ENCODE assay signal across 9 mouse cellular contexts in the genomic region with DNA sequence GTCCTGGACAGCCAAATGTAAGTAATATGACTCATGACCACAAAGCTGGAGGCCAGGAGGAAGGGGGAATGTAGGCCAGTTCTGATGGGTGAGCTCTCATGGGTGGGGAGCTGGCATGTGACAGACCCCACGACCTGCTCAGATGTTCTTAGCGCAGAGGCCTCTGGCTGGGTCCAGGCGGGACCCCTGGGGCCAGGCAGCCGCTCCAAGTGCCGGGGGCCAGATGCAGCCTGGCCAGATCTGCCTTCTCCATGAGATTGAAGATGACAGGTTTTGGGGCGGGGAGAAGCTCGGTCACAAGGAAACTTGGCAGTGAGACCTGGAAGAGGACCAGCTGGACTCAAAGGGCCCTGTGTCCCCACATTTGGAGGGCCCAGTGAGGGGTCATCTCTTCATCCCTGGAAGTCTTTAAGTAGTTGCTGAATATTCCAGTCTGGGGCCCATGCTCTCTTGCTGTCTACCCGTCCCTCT.
DNase-seq lines count a peak whose midpoint lies in the region; ATAC-seq and TF ChIP-seq lines count a peak whose summit lies in the region.
"Had no signal": no experiment of that assay in that cellular context is flagged by ENCODE, and none has a peak within 500 bp of the region (broad histone marks: within the 10 kb centered on the region; RNA-seq: fewer than 3 reads in every experiment).

No protein-coding gene starts in this region.

- H3K27ac ChIP-seq in heart, embryonic 11.5 days (ENCODE audit: low read depth, low read length), result no peak overlapping the region
- no peak overlapping the region for H3K27ac ChIP-seq in CH12.LX (ENCODE audit: insufficient read depth, low read depth)
- peak overlapping the region; percentile 87 for H3K27ac ChIP-seq in forebrain, embryonic 14.5 days (ENCODE audit: low read depth, low read length)
- H3K27ac ChIP-seq in intestine, embryonic 16.5 days (ENCODE audit: low read length), result no peak overlapping the region
- peak overlapping the region; percentile 45; the same call in 1 of the 2 replicates for H3K27ac ChIP-seq in stomach, embryonic 16.5 days (ENCODE audit: low read length)
- H3K27ac ChIP-seq: limb, embryonic 12.5 days had no signal

- no peaks in the 10 kb centered on the region for H3K79me2 ChIP-seq in CH12.LX (replicated peaks; ENCODE audit: control insufficient read depth, extremely low read depth, insufficient read depth, poor library complexity, severe bottlenecking)

- H3K4me3 ChIP-seq in heart, embryonic 11.5 days (ENCODE audit: low read depth, low read length), result no peak overlapping the region
- H3K4me3 ChIP-seq in CH12.LX (replicated peaks in 1 of 3; ENCODE audit: low read depth in 2 of 3, low read length in 2 of 3, poor library complexity in 1 of 3), result peak overlapping the region in 2 of 3 experiments; percentile 46 to 62
- no peak overlapping the region for H3K4me3 ChIP-seq in forebrain, embryonic 14.5 days (ENCODE audit: low read depth, low read length)
- H3K4me3 ChIP-seq in intestine, embryonic 16.5 days (ENCODE audit: low read length), result no peak overlapping the region
- no peak overlapping the region for H3K4me3 ChIP-seq in stomach, embryonic 16.5 days (replicated peaks; ENCODE audit: low read length)
- H3K4me3 ChIP-seq: limb, embryonic 12.5 days had no signal

- H3K9ac ChIP-seq in heart, embryonic 11.5 days (ENCODE audit: low read depth, low read length), result no peak overlapping the region
- H3K9ac ChIP-seq in CH12.LX (ENCODE audit: insufficient read depth, low read depth), result no peak overlapping the region
- no peak overlapping the region; the same call in 1 of the 2 replicates for H3K9ac ChIP-seq in forebrain, embryonic 14.5 days (ENCODE audit: low read length)
- no peak overlapping the region for H3K9ac ChIP-seq in intestine, embryonic 16.5 days (ENCODE audit: low read depth, low read length)
- no peak overlapping the region for H3K9ac ChIP-seq in stomach, embryonic 16.5 days (ENCODE audit: low read length)

- H3K27me3 ChIP-seq in heart, embryonic 11.5 days (ENCODE audit: control insufficient read depth, insufficient read depth, low read length), result no peaks in the 10 kb centered on the region
- no peaks in the 10 kb centered on the region for H3K27me3 ChIP-seq in CH12.LX (replicated peaks)
- no peaks in the 10 kb centered on the region for H3K27me3 ChIP-seq in forebrain, embryonic 14.5 days (replicated peaks; ENCODE audit: control insufficient read depth, insufficient read depth, low read length)
- no peaks in the 10 kb centered on the region for H3K27me3 ChIP-seq in intestine, embryonic 16.5 days (replicated peaks; ENCODE audit: control insufficient read depth, insufficient read depth, low read length)
- no peaks in the 10 kb centered on the region for H3K27me3 ChIP-seq in stomach, embryonic 16.5 days (ENCODE audit: control insufficient read depth, insufficient read depth, low read length)
- H3K27me3 ChIP-seq: limb, embryonic 12.5 days had no signal

- no peaks in the 10 kb centered on the region for H3K36me3 ChIP-seq in heart, embryonic 11.5 days (ENCODE audit: control insufficient read depth, insufficient read depth, low read length)
- peaks cover 0 to 31% of the 10 kb centered on the region in 2 experiments for H3K36me3 ChIP-seq in CH12.LX (replicated peaks in 1 of 2; ENCODE audit: control insufficient read depth in 1 of 2, insufficient read depth in 1 of 2, low read length in 1 of 2)
- H3K36me3 ChIP-seq in forebrain, embryonic 14.5 days (ENCODE audit: control insufficient read depth, insufficient read depth, low read length), result no peaks in the 10 kb centered on the region
- no peaks in the 10 kb centered on the region for H3K36me3 ChIP-seq in intestine, embryonic 16.5 days (ENCODE audit: control insufficient read depth, insufficient read depth, low read length)
- no peaks in the 10 kb centered on the region for H3K36me3 ChIP-seq in stomach, embryonic 16.5 days (ENCODE audit: control insufficient read depth, insufficient read depth, low read length)

- no peak for TF ChIP-seq EP300 in CH12.LX (IDR thresholded peaks at IDR 0.05; ENCODE audit: low read length)

- ATAC-seq in heart, embryonic 11.5 days (replicated peaks; ENCODE audit: insufficient number of reproducible peaks, low FRiP score, low TSS enrichment), result no peak
- ATAC-seq in forebrain, embryonic 14.5 days, result peak; percentile 49
- ATAC-seq in intestine, embryonic 16.5 days, result peak; percentile 50
- ATAC-seq in stomach, embryonic 16.5 days (ENCODE audit: insufficient read depth, low FRiP score), result peak; percentile 27

- dilution Hi-C loops in CH12.LX (cut with MboI; ENCODE audit: extremely low pct_ligation_motif_present, extremely low pct_unique_long_range_greater_than_20kb, low sequenced_read_pairs), result no loop called here

- in situ Hi-C loops in CH12.LX (cut with MboI; ENCODE audit: low pct_ligation_motif_present, low pct_unique_long_range_greater_than_20kb, low sequenced_read_pairs), result no loop called here

- H3K4me1 ChIP-seq in heart, embryonic 11.5 days (ENCODE audit: control insufficient read depth, insufficient read depth, low read length), result 0 out of 2 replicates have a peak, but pooled peaks cover 9% of the 10 kb centered on the region
- H3K4me1 ChIP-seq in CH12.LX (ENCODE audit: control insufficient read depth in 1 of 2, insufficient read depth in 2 of 2), result peaks cover 14 to 63% of the 10 kb centered on the region in 2 experiments
- H3K4me1 ChIP-seq in forebrain, embryonic 14.5 days (ENCODE audit: control insufficient read depth, insufficient read depth, low read length), result peaks cover 41% of the 10 kb centered on the region
- H3K4me1 ChIP-seq in intestine, embryonic 16.5 days (ENCODE audit: control insufficient read depth, insufficient read depth, low read length), result peaks cover 9% of the 10 kb centered on the region
- H3K4me1 ChIP-seq in stomach, embryonic 16.5 days (ENCODE audit: control insufficient read depth, insufficient read depth, low read length), result peaks cover 17% of the 10 kb centered on the region; the same call in 1 of the 2 replicates

- TF ChIP-seq POLR2A in CH12.LX (IDR thresholded peaks at IDR 0.05; ENCODE audit: low read depth, low read length), result no peak

- no peak for TF ChIP-seq RAD21 in CH12.LX (IDR thresholded peaks at IDR 0.05; ENCODE audit: low read depth, low read length)

- WGBS in heart, embryonic 11.5 days (ENCODE audit: insufficient replicate concordance), result 55% methylated on average over 8 of the region's 8 CpGs
- WGBS in forebrain, embryonic 14.5 days, result 31% methylated on average over 8 of the region's 8 CpGs
- WGBS in intestine, embryonic 16.5 days, result 54% methylated on average over 8 of the region's 8 CpGs
- 38% methylated on average over 8 of the region's 8 CpGs for WGBS in stomach, embryonic 16.5 days

- H3K4me2 ChIP-seq in heart, embryonic 11.5 days, result no peak overlapping the region
- 0 out of 2 replicates have a peak overlapping the region, but pooled peaks have one; percentile 18 for H3K4me2 ChIP-seq in CH12.LX (ENCODE audit: insufficient read depth, low read depth, poor library complexity, severe bottlenecking)
- H3K4me2 ChIP-seq in forebrain, embryonic 14.5 days (ENCODE audit: low read length), result 0 out of 2 replicates have a peak overlapping the region, but pooled peaks have one; percentile 6
- H3K4me2 ChIP-seq in intestine, embryonic 16.5 days (ENCODE audit: low read depth, low read length), result no peak overlapping the region
- H3K4me2 ChIP-seq in stomach, embryonic 16.5 days (ENCODE audit: low read depth, low read length), result no peak overlapping the region
- H3K4me2 ChIP-seq: limb, embryonic 12.5 days had no signal

- TF ChIP-seq CTCF in CH12.LX (conservative IDR thresholded peaks at IDR 0.05 in 1 of 2, IDR thresholded peaks at IDR 0.05 in 1 of 2; ENCODE audit: low read depth in 2 of 2, low read length in 2 of 2), result no peak

- H3K9me3 ChIP-seq in heart, embryonic 11.5 days (replicated peaks; ENCODE audit: control insufficient read depth, low read length), result no peaks in the 10 kb centered on the region
- peaks cover 30% of the 10 kb centered on the region for H3K9me3 ChIP-seq in CH12.LX (replicated peaks; ENCODE audit: low read length)
- H3K9me3 ChIP-seq in forebrain, embryonic 14.5 days (replicated peaks; ENCODE audit: control insufficient read depth, low read length), result no peaks in the 10 kb centered on the region
- H3K9me3 ChIP-seq in intestine, embryonic 16.5 days (ENCODE audit: control insufficient read depth, low read length), result no peaks in the 10 kb centered on the region
- no peaks in the 10 kb centered on the region for H3K9me3 ChIP-seq in stomach, embryonic 16.5 days (replicated peaks; ENCODE audit: control insufficient read depth, low read length)
- H3K9me3 ChIP-seq: limb, embryonic 12.5 days had no signal

- peak; percentile 92 for DNase-seq in heart, adult 11 months
- no peak for DNase-seq in CH12.LX (ENCODE audit: extremely low read depth)
- DNase-seq in forebrain, embryonic 14.5 days (ENCODE audit: low spot score), result peak; percentile 80
- no peak for DNase-seq in kidney, adult 9 months
- DNase-seq in spleen, postnatal 10 days (ENCODE audit: low spot score in 2 of 2), result no peak

TF ChIP-seq in CH12.LX, 34 proteins besides CTCF, POLR2A, EP300 and RAD21:
- 0 out of 2 replicates have a peak, but pooled peaks have one; percentile 1 for TF ChIP-seq BHLHE40 (IDR thresholded peaks at IDR 0.05; ENCODE audit: low read depth, low read length)
- no peak for TF ChIP-seq NRF1 (IDR thresholded peaks at IDR 0.05; ENCODE audit: low read depth, low read length)

Comparison
In these comparisons a context has a peak if more than half of its experiments do, and no peak if none do; other contexts are left out.
1. DNase-seq: peak in heart, adult 11 months (single experiment) and forebrain, embryonic 14.5 days (single experiment); none in CH12.LX (single experiment), kidney, adult 9 months (single experiment) and spleen, postnatal 10 days (0 of 2).
2. H3K27ac ChIP-seq: peak in forebrain, embryonic 14.5 days (single experiment) and stomach, embryonic 16.5 days (single experiment); none in heart, embryonic 11.5 days (single experiment), CH12.LX (single experiment) and intestine, embryonic 16.5 days (single experiment).
3. H3K4me2 ChIP-seq: peak in CH12.LX (single experiment) and forebrain, embryonic 14.5 days (single experiment); none in heart, embryonic 11.5 days (single experiment), intestine, embryonic 16.5 days (single experiment) and stomach, embryonic 16.5 days (single experiment).
4. H3K4me3 ChIP-seq: peak in CH12.LX (2 of 3); none in heart, embryonic 11.5 days (single experiment), forebrain, embryonic 14.5 days (single experiment), intestine, embryonic 16.5 days (single experiment) and stomach, embryonic 16.5 days (single experiment).